Mouse (Mus musculus) gastrocnemius, adult 2 months (tissue): ENCODE data around the gene Acss1. TPM values are rescaled to one million over a fixed set of nuclear protein-coding genes. Genes with fewer than 3 reads are reported as not detected.
A peak's percentile ranks its signal among the peaks of the same experiment; 100 is the strongest.

ENCODE experiments used
- DNase-seq: peaks from one replicate; pipeline ENCODE4 v3.0.0; 2022
- H3K27ac ChIP-seq: fragments of 200-600 bp; 2 replicates; pipeline ENCODE4 v1.8.1; 2022; ENCODE audit warnings: mild to moderate bottlenecking
- H3K4me3 ChIP-seq: fragments of 200-600 bp; 2 replicates; pipeline ENCODE4 v1.8.1; 2022; ENCODE audit warnings: mild to moderate bottlenecking, moderate library complexity
- CTCF ChIP-seq: fragments of 200-600 bp; IDR thresholded peaks from 2 replicates; pipeline ENCODE4 v1.8.1; 2022; ENCODE audit warnings: antibody characterized with exemption, mild to moderate bottlenecking, moderate library complexity
- intact Hi-C: fragments of 180-260 bp; cut with DNase I; formaldehyde crosslinking; loops from one replicate; pipeline ENCODE4 v1.15.1; 2025
- total RNA-seq, 2 experiments: library from RNA; stranded (reverse); gene quantifications; 2 replicates each; pipeline ENCODE4 v1.2.3; 2021

Acss1 gene
- total RNA-seq, 2 experiments from 2014 or later = 12.9 to 38.7 TPM

DNA sequence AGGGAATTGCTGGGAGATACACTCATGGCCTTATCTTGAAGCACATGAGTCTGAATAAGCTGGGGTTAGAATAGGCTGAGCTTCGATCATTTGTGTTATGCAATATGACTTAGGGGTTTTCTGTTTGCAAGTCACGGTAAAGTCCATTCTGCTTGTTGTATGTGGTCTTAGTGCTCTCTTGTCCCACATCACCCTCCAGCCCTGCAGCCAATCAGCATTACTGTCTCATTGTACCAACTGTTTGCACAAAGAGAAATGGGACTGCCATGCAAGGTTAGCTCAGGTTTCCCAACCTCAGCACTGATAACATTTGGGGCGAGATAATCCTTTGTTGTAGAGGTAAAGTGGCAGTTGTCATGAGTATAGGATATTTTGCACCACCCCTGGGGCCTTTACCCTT lies 58.2 kb downstream of the Acss1 start:
- H3K4me3 ChIP-seq = no peak overlapping the region
- no peak for DNase-seq
- intact Hi-C loops = no loop called here
- no peak for TF ChIP-seq CTCF
- H3K27ac ChIP-seq = no peak overlapping the region

DNA sequence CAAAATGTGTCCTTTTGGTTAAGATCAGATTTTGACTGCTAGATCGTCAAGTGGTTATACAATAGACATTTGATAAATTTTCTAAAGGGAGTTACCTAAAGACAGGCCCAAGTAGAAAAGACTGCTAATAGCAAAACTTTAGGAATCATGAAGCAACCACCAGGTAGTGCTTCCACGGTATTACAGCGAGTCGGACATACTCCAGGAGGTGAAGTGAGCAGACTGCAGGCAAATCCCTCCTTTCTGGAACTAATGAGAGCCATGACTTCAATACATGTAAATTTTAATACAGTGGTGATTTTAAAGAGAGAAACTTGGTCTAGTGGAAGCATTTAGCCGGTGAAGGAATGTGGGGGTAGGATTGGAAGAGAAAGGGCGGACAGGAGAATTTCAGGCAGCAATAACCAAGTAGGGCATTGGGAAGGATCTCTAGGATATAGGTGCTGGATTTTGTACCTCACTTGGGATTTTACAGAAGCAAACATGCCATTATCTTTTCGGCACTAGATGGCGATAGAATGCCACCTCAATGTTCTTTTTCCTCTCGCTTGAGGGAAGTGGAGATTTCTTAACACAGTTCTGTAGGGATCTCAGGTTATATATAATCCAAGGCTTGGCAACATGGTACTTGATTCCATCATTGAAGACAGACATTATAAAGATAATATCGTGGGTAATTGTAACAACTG lies 59.3 kb downstream of the Acss1 start:
- Histone ChIP-seq H3K4me3 (peak overlapping the region; percentile 93), H3K27ac (peak overlapping the region; percentile 89)
- TF ChIP-seq CTCF = peak; percentile 93
- DNase-seq = peak; percentile 32
- intact Hi-C loops = loop anchor here (1.0 to 10.0 kb wide), 4 partner anchors 66 to 886 kb away; partner anchors contain the start of genes Abhd12, Entpd6, Gins1 and Nsfl1c

DNA sequence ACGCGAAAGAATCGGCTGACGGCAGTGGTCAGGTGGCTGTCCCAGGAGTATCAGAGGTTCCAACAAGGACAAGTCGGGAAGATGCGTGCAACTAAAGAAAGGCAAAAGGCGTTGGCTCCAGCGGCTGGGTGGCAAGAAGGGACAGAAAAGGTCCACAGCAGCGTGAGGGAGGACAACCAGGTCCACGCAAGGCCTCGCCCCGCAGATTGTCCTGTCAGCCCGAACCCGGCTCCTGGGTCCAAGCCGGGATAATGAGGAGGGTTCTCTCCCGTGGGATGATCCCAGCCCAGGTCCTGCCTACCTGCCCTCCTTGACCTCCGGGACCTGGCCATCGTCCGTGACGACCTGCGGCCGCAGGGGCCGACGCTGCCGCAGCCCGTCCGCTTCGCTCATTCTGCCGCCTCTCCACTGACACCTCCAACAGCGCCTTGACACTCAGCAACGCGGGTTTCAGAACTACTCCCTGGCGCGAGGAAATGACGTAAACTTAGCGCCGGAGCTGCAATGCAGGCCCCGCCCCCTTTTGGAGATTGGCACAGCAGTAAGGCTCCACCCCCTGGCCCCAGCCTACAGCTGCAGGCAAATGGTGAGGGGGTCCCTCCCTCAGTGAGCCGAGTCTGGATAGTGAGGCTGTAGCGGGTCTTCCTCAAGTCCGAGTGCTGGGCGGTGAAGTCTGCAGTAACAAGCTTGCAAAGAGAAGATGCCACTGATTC lies 60.1 kb downstream of the Acss1 start, which contains the start of gene Apmap:
Apmap (minus strand) TSS at position 481 of the 713 bp plus-strand sequence.
- intact Hi-C loops = loop anchor here (2.0 to 10.0 kb wide), 3 partner anchors 141 to 887 kb away; partner anchors contain the start of genes Abhd12, Entpd6, Gins1 and Nsfl1c
- peak; percentile 98 for DNase-seq
- TF ChIP-seq CTCF = 0 out of 2 replicates have a peak, but pooled peaks have one; percentile 10
- peak within 1 kb of the TSS; percentile 93 for H3K4me3 ChIP-seq
- peak within 1 kb of the TSS; percentile 89 for H3K27ac ChIP-seq

DNA sequence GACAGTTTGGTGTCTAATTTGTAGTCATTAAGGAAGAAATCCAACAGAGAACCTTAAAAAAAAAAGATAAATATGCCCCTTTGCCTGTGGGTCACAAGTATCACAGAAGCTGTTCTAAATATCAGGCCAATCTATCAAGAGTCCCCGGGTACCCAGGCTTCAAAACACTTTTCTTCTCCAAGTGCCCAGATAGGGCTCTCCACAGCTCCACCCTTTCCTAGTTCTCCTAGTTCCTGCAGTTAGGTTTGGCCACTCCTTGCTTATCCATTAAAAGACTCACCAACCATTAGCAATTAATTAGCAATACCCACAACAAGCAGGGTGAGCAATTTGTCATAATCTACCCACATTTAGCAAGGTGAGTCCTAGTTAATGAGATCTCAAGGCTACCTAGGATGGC lies 61.2 kb downstream of the Acss1 start:
- no peak for DNase-seq
- TF ChIP-seq CTCF = no peak
- peak overlapping the region; percentile 93 for H3K4me3 ChIP-seq
- H3K27ac ChIP-seq = no peak overlapping the region
- intact Hi-C loops = loop anchor here (10.0 kb wide), 2 partner anchors 298 to 888 kb away; partner anchors contain the start of genes Abhd12, Gins1 and Nsfl1c

DNA sequence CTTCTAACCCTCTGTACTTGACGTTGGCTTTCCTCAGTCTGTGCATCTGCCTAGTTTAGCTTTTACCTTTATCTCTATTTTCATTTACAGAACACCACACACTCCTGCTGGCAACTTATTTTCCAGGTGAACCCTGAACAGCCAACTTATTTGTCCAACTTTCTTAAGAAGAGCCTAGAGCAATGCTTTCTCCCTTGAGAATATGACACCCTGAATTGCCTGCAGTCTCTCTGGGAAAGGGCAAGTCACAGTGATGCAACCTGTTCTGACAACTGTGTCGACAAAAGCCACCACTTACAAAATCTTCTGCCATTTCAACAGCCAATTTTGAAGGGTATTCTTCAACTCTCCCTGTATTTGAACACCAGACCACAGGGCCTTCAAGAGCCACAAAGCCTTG lies 63.5 kb downstream of the Acss1 start:
- no peak for TF ChIP-seq CTCF
- DNase-seq = no peak
- intact Hi-C loops = loop anchor here (10.0 kb wide), 2 partner anchors 300 to 890 kb away; partner anchors contain the start of genes Abhd12, Gins1 and Nsfl1c
- H3K27ac ChIP-seq = no peak overlapping the region
- H3K4me3 ChIP-seq = no peak overlapping the region

DNA sequence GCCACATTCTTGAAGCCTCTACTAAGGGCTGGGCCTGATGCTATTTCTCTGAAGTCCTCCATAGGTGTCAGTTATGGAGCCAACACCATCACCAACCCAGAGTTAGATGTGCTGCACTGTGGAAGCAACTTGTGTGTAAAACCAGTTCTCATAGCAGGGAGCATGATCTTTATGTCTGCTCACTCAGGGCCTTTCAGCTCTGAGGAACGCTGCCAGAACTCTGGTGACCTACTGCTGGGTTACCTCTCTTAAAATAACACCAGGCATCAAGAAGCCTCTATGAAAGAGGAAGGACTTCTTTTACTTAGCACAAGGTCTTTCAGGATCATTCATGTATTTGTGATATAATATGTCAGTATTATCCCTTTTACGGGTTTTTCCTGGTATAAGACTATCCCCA lies 66.1 kb downstream of the Acss1 start:
- H3K27ac ChIP-seq = peak overlapping the region; percentile 82
- peak; percentile 82 for DNase-seq
- intact Hi-C loops = loop anchor here (10.0 kb wide), 2 partner anchors 303 to 893 kb away; partner anchors contain the start of genes Abhd12, Gins1 and Nsfl1c

DNA sequence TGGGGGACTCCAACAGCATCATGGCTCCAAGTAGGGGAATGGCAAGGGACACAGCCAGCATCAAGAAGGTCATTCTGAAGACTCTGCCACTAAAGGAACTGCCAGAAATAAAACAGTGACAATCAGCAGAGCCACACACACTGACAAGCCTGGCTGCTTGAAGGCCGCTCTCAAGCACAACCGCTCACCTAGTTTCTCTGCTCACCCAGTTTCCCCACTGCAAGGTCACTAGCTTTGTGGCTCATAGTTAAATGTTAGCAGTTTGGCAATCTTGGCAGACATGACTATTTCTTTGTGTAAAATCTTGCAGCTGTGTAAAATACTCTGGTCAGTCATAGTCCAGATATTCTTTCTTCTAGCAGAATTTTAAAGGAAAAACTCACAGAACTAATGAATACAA lies 68.0 kb downstream of the Acss1 start:
- no peak overlapping the region for H3K4me3 ChIP-seq
- H3K27ac ChIP-seq = peak overlapping the region; percentile 49
- no peak for TF ChIP-seq CTCF
- DNase-seq = no peak
- intact Hi-C loops = loop anchor here (10.0 kb wide), 2 partner anchors 305 to 895 kb away; partner anchors contain the start of genes Abhd12, Gins1 and Nsfl1c

More for the DNA sequence above, 66.1 kb downstream of the Acss1 start:
- H3K4me3 ChIP-seq = no peak overlapping the region
- TF ChIP-seq CTCF = no peak

DNA sequence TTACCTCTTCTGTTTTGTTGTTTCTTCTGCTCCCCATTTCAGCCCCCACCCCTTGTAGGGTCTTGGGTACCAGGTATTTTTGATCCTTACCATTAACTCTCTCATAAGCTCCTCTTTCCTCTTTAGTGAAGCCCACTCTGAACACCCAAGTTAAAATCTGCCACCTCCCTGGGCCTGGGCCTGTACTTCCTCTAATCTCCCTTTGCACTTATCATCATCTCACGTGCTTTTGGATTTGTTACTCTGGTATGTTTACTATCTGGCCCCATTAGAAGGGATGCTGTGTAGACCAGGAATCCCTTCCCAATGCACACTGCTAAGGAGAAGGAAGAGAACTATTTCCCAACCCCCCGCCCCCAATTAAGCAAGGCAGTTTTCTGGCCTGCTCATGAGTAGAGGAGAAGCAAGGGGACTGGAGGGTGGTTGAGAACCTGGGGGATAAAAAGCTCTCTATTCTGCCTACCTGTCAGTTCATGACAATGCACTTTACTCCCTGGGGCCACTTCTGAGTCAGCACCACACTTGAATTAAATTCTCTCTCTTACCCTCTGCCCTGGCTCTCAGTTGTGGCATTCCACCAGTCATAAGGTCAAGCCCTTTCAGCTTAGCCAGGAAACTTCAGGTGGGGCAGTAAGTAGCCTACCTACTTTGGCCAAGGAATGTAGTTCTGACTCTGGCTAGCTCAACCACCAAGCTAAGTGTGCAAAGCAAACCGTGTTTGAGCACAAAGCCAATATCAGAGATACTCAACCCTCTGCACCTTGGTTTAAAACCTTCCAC lies 72.7 kb downstream of the Acss1 start:
- Histone ChIP-seq H3K27ac (no peak overlapping the region), H3K4me3 (no peak overlapping the region)
- DNase-seq = no peak
- intact Hi-C loops = no loop called here
- TF ChIP-seq CTCF = no peak

DNA sequence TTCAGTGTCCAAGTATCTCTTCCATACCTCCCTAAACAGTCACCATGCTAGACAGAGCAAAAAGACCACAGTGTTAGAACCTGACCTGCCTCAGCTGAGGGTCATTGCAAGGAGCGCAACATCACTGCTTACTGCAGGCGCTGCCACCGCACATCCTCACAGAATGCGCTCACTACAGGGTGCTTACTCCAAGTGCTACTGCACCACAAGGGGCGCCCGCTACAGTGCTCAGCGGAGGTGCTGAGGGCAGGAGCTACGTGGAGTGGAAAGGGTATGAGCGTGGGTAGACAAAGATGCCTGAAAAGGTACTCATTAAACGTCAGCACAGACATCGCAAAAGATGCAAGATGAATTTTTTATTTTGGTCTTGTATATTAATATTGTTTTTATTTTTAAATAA lies 79.2 kb downstream of the Acss1 start:
- no peak overlapping the region for H3K27ac ChIP-seq
- no peak for TF ChIP-seq CTCF
- intact Hi-C loops = no loop called here
- no peak for DNase-seq
- H3K4me3 ChIP-seq = no peak overlapping the region

DNA sequence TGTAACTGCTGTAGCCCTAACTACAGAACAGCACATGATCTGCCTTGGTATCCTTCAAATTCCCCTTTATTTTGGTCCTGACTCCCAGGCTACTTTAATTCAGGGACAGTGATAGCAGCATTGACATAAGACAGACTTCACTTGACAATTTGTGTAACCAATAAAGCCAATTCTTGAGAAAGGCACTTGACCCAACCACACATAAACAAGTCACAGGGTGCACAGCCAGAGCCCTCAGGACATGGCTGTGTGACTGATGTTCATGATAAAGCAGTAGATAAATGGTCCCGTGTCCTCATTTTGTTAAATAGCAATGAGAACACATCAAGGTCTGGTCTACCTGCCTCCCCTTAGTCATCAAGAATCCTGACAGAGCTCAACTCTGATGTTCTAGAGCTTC lies 88.7 kb downstream of the Acss1 start:
- intact Hi-C loops = no loop called here
- DNase-seq = no peak
- no peak for TF ChIP-seq CTCF
- H3K27ac ChIP-seq = no peak overlapping the region
- H3K4me3 ChIP-seq = no peak overlapping the region

DNA sequence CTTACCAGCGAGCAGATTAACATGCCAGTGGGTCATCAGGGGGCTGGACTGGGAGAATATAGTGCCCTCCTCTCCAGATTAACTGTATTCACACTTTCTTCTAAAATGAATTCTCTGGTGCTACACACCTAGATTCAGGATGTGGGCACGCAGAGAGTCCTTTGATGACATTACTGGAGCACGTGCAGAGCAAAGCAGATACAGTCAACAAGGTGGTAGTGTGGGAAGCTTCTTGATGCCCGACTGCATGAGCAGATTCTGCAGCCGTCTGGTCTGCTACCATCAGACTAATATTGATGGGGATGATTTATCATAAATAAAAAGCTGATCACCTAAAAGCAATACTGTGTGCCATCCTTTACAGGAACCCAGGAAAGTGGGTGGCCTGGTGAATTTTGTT lies 89.7 kb downstream of the Acss1 start:
- DNase-seq = no peak
- Histone ChIP-seq H3K27ac (no peak overlapping the region), H3K4me3 (no peak overlapping the region)
- TF ChIP-seq CTCF = no peak
- intact Hi-C loops = no loop called here

DNA sequence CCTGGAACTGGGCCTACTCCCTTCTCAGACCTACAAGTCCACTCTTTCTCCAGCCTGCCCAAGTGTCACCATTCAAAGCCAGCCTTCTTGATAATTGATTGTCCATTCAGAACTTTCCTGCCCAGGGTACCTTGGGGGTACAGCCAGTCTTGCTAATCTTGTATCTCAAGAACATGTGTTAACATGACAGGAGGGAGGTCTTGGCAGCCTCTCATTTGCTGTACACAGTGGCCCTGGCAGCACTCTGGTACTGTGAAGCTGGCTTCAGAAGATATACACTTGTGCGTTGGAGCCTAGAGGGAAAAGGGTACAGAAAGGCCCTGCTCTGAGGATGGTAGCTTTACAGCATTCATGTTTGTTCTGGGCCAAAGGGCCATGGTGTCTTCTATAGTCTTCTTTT lies 92.0 kb downstream of the Acss1 start:
- no peak for TF ChIP-seq CTCF
- Histone ChIP-seq H3K4me3 (no peak overlapping the region), H3K27ac (no peak overlapping the region)
- DNase-seq = no peak
- intact Hi-C loops = no loop called here
